Mouse (Mus musculus) erythroblast, embryonic 14.5 days (primary cell): ENCODE data around the gene Ttc24.

ENCODE experiments used
- GATA1 ChIP-seq: IDR thresholded peaks from 2 replicates; pipeline ENCODE4 v1.6.1; 2012; ENCODE audit warnings: low read length, inconsistent platforms, mixed read lengths
- TAL1 ChIP-seq: IDR thresholded peaks from 3 replicates; pipeline ENCODE4 v1.6.1; 2012; ENCODE audit warnings: low read length, inconsistent platforms, mixed read lengths

GRCm38 (mm10) chr3:88085459-88085858 lies 7.4 kb upstream of the Ttc24 start:
- no peak for TF ChIP-seq GATA1
- no peak for TF ChIP-seq TAL1
